Mouse (Mus musculus): Measurements from ENCODE around the gene 1700001C19Rik. TPM values are rescaled to one million over a fixed set of nuclear protein-coding genes. Genes with fewer than 3 reads are reported as not detected.

The 1700001C19Rik gene
- polyA plus RNA-seq, 1 experiment from 2014 or later = 0.61 TPM

GRCm38 (mm10) chr17:47400451-47400850 lies 36.7 kb downstream of the 1700001C19Rik start, which contains the start of gene Guca1a:
Guca1a (minus strand) TSS chr17:47400584.
- Histone ChIP-seq H3K27me3 (replicated peaks; ENCODE audit: control insufficient read depth, insufficient read depth, low read length) (peaks cover 20% of the 10 kb centered on the region; the same call in 1 of the 2 replicates), H3K9ac (ENCODE audit: low read length) (no peak within 1 kb of the TSS), H3K4me3 (ENCODE audit: low read depth, low read length) (no peak within 1 kb of the TSS), H3K4me2 (ENCODE audit: low read length) (no peak within 1 kb of the TSS), H3K9me3 (replicated peaks; ENCODE audit: control insufficient read depth, low read length) (no peaks in the 10 kb centered on the region), H3K36me3 (ENCODE audit: control insufficient read depth, insufficient read depth, low read length) (no peaks in the 10 kb centered on the region), H3K4me1 (ENCODE audit: control insufficient read depth, insufficient read depth, low read length) (0 out of 2 replicates have a peak, but pooled peaks cover 1% of the 10 kb centered on the region), H3K27ac (ENCODE audit: low read depth, low read length) (no peak within 1 kb of the TSS)
- no peak for ATAC-seq
- DNase-seq (ENCODE audit: low spot score) = no peak
- WGBS = 5% methylated on average over 10 of the region's 10 CpGs

- Histone ChIP-seq H3K9ac (ENCODE audit: low read length) (no peak overlapping the region), H3K4me1 (ENCODE audit: control insufficient read depth, insufficient read depth, low read length) (0 out of 2 replicates have a peak, but pooled peaks cover 2% of the 10 kb centered on the region), H3K4me3 (ENCODE audit: low read depth, low read length) (no peak overlapping the region), H3K27me3 (replicated peaks; ENCODE audit: control insufficient read depth, insufficient read depth, low read length) (peaks cover 23% of the 10 kb centered on the region; the same call in 1 of the 2 replicates), H3K27ac (ENCODE audit: low read depth, low read length) (no peak overlapping the region), H3K36me3 (ENCODE audit: control insufficient read depth, insufficient read depth, low read length) (no peaks in the 10 kb centered on the region), H3K4me2 (ENCODE audit: low read length) (no peak overlapping the region), H3K9me3 (replicated peaks; ENCODE audit: control insufficient read depth, low read length) (no peaks in the 10 kb centered on the region)
- 81% methylated on average over 8 of the region's 8 CpGs for WGBS
- DNase-seq (ENCODE audit: low spot score) (no peak), ATAC-seq (no peak)
Measured at GRCm38 (mm10) chr17:47399091-47399490, 38.1 kb downstream of the 1700001C19Rik start.

GRCm38 (mm10) chr17:47395376-47395913 lies 41.7 kb downstream of the 1700001C19Rik start:
- Histone ChIP-seq H3K4me2 (ENCODE audit: low read length) (peak overlapping the region; percentile 23), H3K9me3 (replicated peaks; ENCODE audit: control insufficient read depth, low read length) (no peaks in the 10 kb centered on the region), H3K4me1 (ENCODE audit: control insufficient read depth, insufficient read depth, low read length) (0 out of 2 replicates have a peak, but pooled peaks cover 2% of the 10 kb centered on the region), H3K4me3 (ENCODE audit: low read depth, low read length) (0 out of 2 replicates have a peak overlapping the region, but pooled peaks have one; percentile 1), H3K9ac (ENCODE audit: low read length) (no peak overlapping the region), H3K27ac (ENCODE audit: low read depth, low read length) (no peak overlapping the region), H3K36me3 (ENCODE audit: control insufficient read depth, insufficient read depth, low read length) (no peaks in the 10 kb centered on the region), H3K27me3 (replicated peaks; ENCODE audit: control insufficient read depth, insufficient read depth, low read length) (peaks cover 17% of the 10 kb centered on the region; the same call in 1 of the 2 replicates)
- DNase-seq (ENCODE audit: low spot score) (peak; percentile 34), ATAC-seq (peak; percentile 34)
- WGBS = 7% methylated on average over 20 of the region's 20 CpGs

- ATAC-seq (no peak), DNase-seq (ENCODE audit: low spot score) (no peak)
- Histone ChIP-seq H3K36me3 (ENCODE audit: control insufficient read depth, insufficient read depth, low read length) (no peaks in the 10 kb centered on the region), H3K4me1 (ENCODE audit: control insufficient read depth, insufficient read depth, low read length) (0 out of 2 replicates have a peak, but pooled peaks cover 2% of the 10 kb centered on the region), H3K9me3 (replicated peaks; ENCODE audit: control insufficient read depth, low read length) (no peaks in the 10 kb centered on the region), H3K9ac (ENCODE audit: low read length) (no peak overlapping the region), H3K27ac (ENCODE audit: low read depth, low read length) (no peak overlapping the region), H3K27me3 (replicated peaks; ENCODE audit: control insufficient read depth, insufficient read depth, low read length) (peaks cover 14% of the 10 kb centered on the region; the same call in 1 of the 2 replicates), H3K4me3 (ENCODE audit: low read depth, low read length) (no peak overlapping the region; the same call in 1 of the 2 replicates), H3K4me2 (ENCODE audit: low read length) (no peak overlapping the region)
- 35% methylated on average over 24 of the region's 24 CpGs for WGBS
Measured at GRCm38 (mm10) chr17:47394223-47394869, 42.8 kb downstream of the 1700001C19Rik start.

- Histone ChIP-seq H3K36me3 (ENCODE audit: control insufficient read depth, insufficient read depth, low read length) (no peaks in the 10 kb centered on the region), H3K4me2 (ENCODE audit: low read length) (no peak overlapping the region), H3K27ac (ENCODE audit: low read depth, low read length) (no peak overlapping the region), H3K27me3 (replicated peaks; ENCODE audit: control insufficient read depth, insufficient read depth, low read length) (no peaks in the 10 kb centered on the region), H3K4me3 (ENCODE audit: low read depth, low read length) (no peak overlapping the region), H3K9ac (ENCODE audit: low read length) (no peak overlapping the region), H3K4me1 (ENCODE audit: control insufficient read depth, insufficient read depth, low read length) (no peaks in the 10 kb centered on the region), H3K9me3 (replicated peaks; ENCODE audit: control insufficient read depth, low read length) (no peaks in the 10 kb centered on the region)
- WGBS = 70% methylated on average over 4 of the region's 4 CpGs
- DNase-seq (ENCODE audit: low spot score) = peak; percentile 30
- ATAC-seq = no peak
Measured at GRCm38 (mm10) chr17:47386649-47387048, 50.5 kb downstream of the 1700001C19Rik start.

GRCm38 (mm10) chr17:47385145-47385544 lies 52.0 kb downstream of the 1700001C19Rik start, which contains the start of gene Guca1b:
Guca1b (plus strand) TSS chr17:47385393.
- H3K4me1 ChIP-seq (ENCODE audit: control insufficient read depth, insufficient read depth, low read length) = no peaks in the 10 kb centered on the region
- 31% methylated on average over 10 of the region's 10 CpGs for WGBS
- DNase-seq (ENCODE audit: low spot score) (no peak), ATAC-seq (no peak)
- peaks cover 7% of the 10 kb centered on the region; the same call in 1 of the 2 replicates for H3K36me3 ChIP-seq (ENCODE audit: control insufficient read depth, insufficient read depth, low read length)
- no peaks in the 10 kb centered on the region for H3K9me3 ChIP-seq (replicated peaks; ENCODE audit: control insufficient read depth, low read length)
- H3K27ac ChIP-seq (ENCODE audit: low read depth, low read length) = no peak within 1 kb of the TSS
- H3K9ac ChIP-seq (ENCODE audit: low read length) = no peak within 1 kb of the TSS
- no peak within 1 kb of the TSS for H3K4me2 ChIP-seq (ENCODE audit: low read length)
- H3K27me3 ChIP-seq (replicated peaks; ENCODE audit: control insufficient read depth, insufficient read depth, low read length) = no peaks in the 10 kb centered on the region
- H3K4me3 ChIP-seq (ENCODE audit: low read depth, low read length) = no peak within 1 kb of the TSS

GRCm38 (mm10) chr17:47384064-47384463 lies 53.1 kb downstream of the 1700001C19Rik start:
- peaks cover 17% of the 10 kb centered on the region for H3K36me3 ChIP-seq (ENCODE audit: control insufficient read depth, insufficient read depth, low read length)
- H3K9me3 ChIP-seq (replicated peaks; ENCODE audit: control insufficient read depth, low read length) = no peaks in the 10 kb centered on the region
- H3K4me2 ChIP-seq (ENCODE audit: low read length) = no peak overlapping the region
- WGBS = 96% methylated on average over 3 of the region's 3 CpGs
- H3K9ac ChIP-seq (ENCODE audit: low read length) = no peak overlapping the region
- no peaks in the 10 kb centered on the region for H3K27me3 ChIP-seq (replicated peaks; ENCODE audit: control insufficient read depth, insufficient read depth, low read length)
- no peaks in the 10 kb centered on the region for H3K4me1 ChIP-seq (ENCODE audit: control insufficient read depth, insufficient read depth, low read length)
- ATAC-seq (no peak), DNase-seq (ENCODE audit: low spot score) (no peak)
- H3K27ac ChIP-seq (ENCODE audit: low read depth, low read length) = no peak overlapping the region
- H3K4me3 ChIP-seq (ENCODE audit: low read depth, low read length) = no peak overlapping the region

- no peak for DNase-seq (ENCODE audit: low spot score)
- Histone ChIP-seq H3K4me1 (ENCODE audit: control insufficient read depth, insufficient read depth, low read length) (no peaks in the 10 kb centered on the region), H3K27ac (ENCODE audit: low read depth, low read length) (no peak overlapping the region), H3K9me3 (replicated peaks; ENCODE audit: control insufficient read depth, low read length) (no peaks in the 10 kb centered on the region), H3K36me3 (ENCODE audit: control insufficient read depth, insufficient read depth, low read length) (peaks cover 24% of the 10 kb centered on the region), H3K27me3 (replicated peaks; ENCODE audit: control insufficient read depth, insufficient read depth, low read length) (no peaks in the 10 kb centered on the region), H3K4me2 (ENCODE audit: low read length) (no peak overlapping the region), H3K4me3 (ENCODE audit: low read depth, low read length) (no peak overlapping the region), H3K9ac (ENCODE audit: low read length) (no peak overlapping the region)
- whole genome bisulfite sequencing = 91% methylated on average over 4 of the region's 4 CpGs
- no peak for ATAC-seq
Measured at GRCm38 (mm10) chr17:47383266-47383665, 53.9 kb downstream of the 1700001C19Rik start.

GRCm38 (mm10) chr17:47381917-47382316 lies 55.3 kb downstream of the 1700001C19Rik start:
- H3K27ac ChIP-seq (ENCODE audit: low read depth, low read length) = no peak overlapping the region

More at GRCm38 (mm10) chr17:47381917-47382316, 55.3 kb downstream of the 1700001C19Rik start:
- Histone ChIP-seq H3K4me2 (ENCODE audit: low read length) (no peak overlapping the region), H3K4me1 (ENCODE audit: control insufficient read depth, insufficient read depth, low read length) (no peaks in the 10 kb centered on the region), H3K9ac (ENCODE audit: low read length) (no peak overlapping the region), H3K36me3 (ENCODE audit: control insufficient read depth, insufficient read depth, low read length) (peaks cover 37% of the 10 kb centered on the region), H3K27me3 (replicated peaks; ENCODE audit: control insufficient read depth, insufficient read depth, low read length) (no peaks in the 10 kb centered on the region), H3K4me3 (ENCODE audit: low read depth, low read length) (no peak overlapping the region), H3K9me3 (replicated peaks; ENCODE audit: control insufficient read depth, low read length) (no peaks in the 10 kb centered on the region)
- no peak for ATAC-seq
- WGBS = 36% methylated on average over 11 of the region's 11 CpGs
- DNase-seq (ENCODE audit: low spot score) = no peak

Measured in forebrain, embryonic 14.5 days (tissue).